Mouse (Mus musculus) liver, embryonic 11.5 days (tissue): ENCODE measurements around the gene Prr29. TPM values are rescaled to one million over a fixed set of nuclear protein-coding genes. Genes with fewer than 3 reads are reported as not detected.

Experiments
- ATAC-seq: fragments of 200-750 bp; cut with Nextera tagmentation; replicated peaks from 2 replicates; pipeline ENCODE4 v1.8.0; 2017; ENCODE audit warnings: moderate number of reproducible peaks, mild to moderate bottlenecking, moderate TSS enrichment, moderate library complexity; ENCODE audit not compliant: low FRiP score
- DNase-seq: peaks from one replicate; pipeline ENCODE4 v3.0.0-alpha.2; 2017; ENCODE audit warnings: low spot score
- H3K27ac ChIP-seq: fragments of 300-500 bp; sonication (generic); 2 replicates; pipeline ENCODE4 v1.5.1; 2014; ENCODE audit warnings: mild to moderate bottlenecking, low read depth, low read length, control low read depth
- H3K27me3 ChIP-seq: fragments of 300-500 bp; sonication (generic); replicated peaks from 2 replicates; pipeline ENCODE4 v1.6.1; 2014; ENCODE audit warnings: low read length, mixed read lengths; ENCODE audit not compliant: control insufficient read depth, insufficient read depth
- H3K36me3 ChIP-seq: fragments of 300-500 bp; sonication (generic); 2 replicates; pipeline ENCODE4 v1.6.1; 2014; ENCODE audit warnings: mild to moderate bottlenecking, low read length, moderate library complexity, mixed read lengths; ENCODE audit not compliant: control insufficient read depth, insufficient read depth
- H3K4me1 ChIP-seq: fragments of 300-500 bp; sonication (generic); replicated peaks from 2 replicates; pipeline ENCODE4 v1.6.1; 2014; ENCODE audit warnings: low read length, mixed read lengths; ENCODE audit not compliant: control insufficient read depth, insufficient read depth
- H3K4me2 ChIP-seq: fragments of 300-500 bp; sonication (generic); 2 replicates; pipeline ENCODE4 v1.6.1; 2014; ENCODE audit warnings: mild to moderate bottlenecking, control low read depth, moderate library complexity
- H3K4me3 ChIP-seq: fragments of 300-500 bp; sonication (generic); 2 replicates; pipeline ENCODE4 v1.5.1; 2014; ENCODE audit warnings: low read depth, low read length, control low read depth
- H3K9ac ChIP-seq: fragments of 300-500 bp; sonication (generic); 2 replicates; pipeline ENCODE4 v1.6.1; 2014; ENCODE audit warnings: low read depth, low read length, control low read depth
- H3K9me3 ChIP-seq: fragments of 300-500 bp; sonication (generic); 2 replicates; pipeline ENCODE4 v1.6.1; 2016; ENCODE audit warnings: low read length, inconsistent platforms, mixed read lengths; ENCODE audit not compliant: control insufficient read depth
- WGBS: fragments of 180-500 bp; shearing (Covaris S2); extraction: QIAGEN DNeasy Blood & Tissue Kit; methylation state at CpG from one replicate; pipeline ENCODE4 v1.1.7; 2014; 5-methylcytosine and 5-hydroxymethylcytosine counted together
- polyA plus RNA-seq: library from polyadenylated mRNA; unstranded; fragments of >200 nt; fragmentation: Nextera tagmentation; extraction: Ambion mirVana; gene quantifications from 2 replicates; pipeline ENCODE4 v1.2.1, GENCODE M21; 2014

Prr29 gene
- polyA plus RNA-seq, 1 experiment from 2014 or later: not detected

DNA sequence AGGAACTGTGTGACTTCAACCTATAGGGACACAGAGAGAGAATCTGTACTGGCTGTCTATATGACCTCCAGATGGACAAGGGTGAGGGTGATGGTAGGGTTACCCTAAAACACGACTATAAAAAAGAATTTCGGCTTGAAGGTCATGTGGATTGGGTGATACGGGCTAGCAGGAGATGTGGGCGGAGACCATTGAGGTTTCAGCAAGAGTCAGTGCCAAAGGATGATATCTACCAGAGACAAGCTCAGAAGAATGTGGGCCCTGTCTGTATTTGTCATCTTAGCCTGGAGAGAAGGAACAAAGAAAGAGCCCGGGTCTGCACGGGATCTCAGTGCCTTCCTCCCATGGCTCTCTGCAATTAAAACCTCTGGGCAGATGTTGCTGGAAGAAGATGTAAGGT is 15.5 kb upstream of the Prr29 start:
- ATAC-seq (no peak), DNase-seq (no peak)
- Histone ChIP-seq H3K9me3 (no peaks in the 10 kb centered on the region), H3K4me3 (no peak overlapping the region), H3K4me1 (no peaks in the 10 kb centered on the region), H3K4me2 (no peak overlapping the region), H3K36me3 (no peaks in the 10 kb centered on the region), H3K9ac (no peak overlapping the region), H3K27me3 (no peaks in the 10 kb centered on the region), H3K27ac (no peak overlapping the region)
- 74% methylated on average over 6 of the region's 6 CpGs for WGBS

DNA sequence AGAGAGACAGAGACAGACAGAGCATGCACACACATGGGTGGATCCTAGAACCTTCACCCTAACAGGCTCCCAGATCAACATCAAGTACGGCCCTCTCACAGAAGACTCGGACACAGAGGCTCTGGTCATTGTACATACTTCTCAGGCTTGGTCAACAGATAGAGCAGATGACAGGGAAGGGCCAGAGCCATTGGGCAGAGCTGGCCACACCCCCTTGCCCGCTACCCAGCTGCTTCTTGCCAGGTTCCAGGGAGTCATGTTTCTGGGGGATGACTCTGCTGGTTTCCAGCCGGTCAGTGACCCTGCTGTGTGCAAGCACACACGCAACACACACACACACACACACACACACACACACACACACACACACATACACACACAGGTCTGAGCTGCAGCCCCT is 14.4 kb upstream of the Prr29 start:
- WGBS: 58% methylated on average over 5 of the region's 5 CpGs
- no peaks in the 10 kb centered on the region for H3K9me3 ChIP-seq
- ATAC-seq: no peak
- H3K9ac ChIP-seq: no peak overlapping the region
- no peaks in the 10 kb centered on the region for H3K27me3 ChIP-seq
- no peaks in the 10 kb centered on the region for H3K36me3 ChIP-seq
- H3K4me1 ChIP-seq: no peaks in the 10 kb centered on the region
- H3K4me3 ChIP-seq: no peak overlapping the region
- no peak overlapping the region for H3K27ac ChIP-seq
- DNase-seq: no peak
- H3K4me2 ChIP-seq: no peak overlapping the region

DNA sequence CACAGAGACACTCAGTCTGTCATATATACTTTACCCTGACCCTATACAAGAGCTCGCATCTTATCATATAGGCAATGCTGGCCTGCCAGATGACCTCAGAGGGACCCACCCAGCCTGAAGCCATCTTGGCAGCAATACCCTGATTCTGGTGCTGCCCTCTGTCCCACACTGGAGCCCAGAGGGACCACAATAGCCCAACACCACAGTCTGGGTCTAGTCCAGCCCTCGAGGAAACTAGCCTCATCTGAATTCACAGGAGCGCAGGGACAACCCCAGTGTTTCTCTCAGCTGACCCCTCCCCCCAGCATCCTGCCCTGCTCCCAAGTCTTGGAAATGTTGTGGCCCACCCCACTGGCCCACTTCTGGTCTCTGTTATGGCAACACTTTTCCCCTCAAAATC is 14.0 kb upstream of the Prr29 start:
- Histone ChIP-seq H3K9ac (no peak overlapping the region), H3K4me2 (no peak overlapping the region), H3K36me3 (no peaks in the 10 kb centered on the region), H3K9me3 (no peaks in the 10 kb centered on the region), H3K27me3 (no peaks in the 10 kb centered on the region), H3K4me1 (no peaks in the 10 kb centered on the region), H3K4me3 (no peak overlapping the region), H3K27ac (no peak overlapping the region)
- no peak for DNase-seq
- 49% methylated on average over 3 of the region's 3 CpGs for WGBS
- ATAC-seq: no peak

- H3K36me3 ChIP-seq: no peaks in the 10 kb centered on the region
- DNase-seq (no peak), ATAC-seq (no peak)
- no peaks in the 10 kb centered on the region for H3K9me3 ChIP-seq
- no peak overlapping the region for H3K4me2 ChIP-seq
- no peaks in the 10 kb centered on the region for H3K4me1 ChIP-seq
- H3K4me3 ChIP-seq: no peak overlapping the region
- 79% methylated on average over 4 of the region's 4 CpGs for WGBS
- H3K9ac ChIP-seq: no peak overlapping the region
- H3K27ac ChIP-seq: no peak overlapping the region
- no peaks in the 10 kb centered on the region for H3K27me3 ChIP-seq
Measured at GRCm38 (mm10) chr11:106351941-106352340, 13.3 kb upstream of the Prr29 start.

GRCm38 (mm10) chr11:106353188-106353587 is 12.1 kb upstream of the Prr29 start, which contains the start of gene Scn4a:
Scn4a (minus strand) TSS chr11:106353288.
- Histone ChIP-seq H3K4me2 (no peak within 1 kb of the TSS), H3K27me3 (no peaks in the 10 kb centered on the region), H3K9me3 (no peaks in the 10 kb centered on the region), H3K27ac (no peak within 1 kb of the TSS), H3K36me3 (no peaks in the 10 kb centered on the region), H3K4me1 (no peaks in the 10 kb centered on the region), H3K9ac (no peak within 1 kb of the TSS), H3K4me3 (no peak within 1 kb of the TSS)
- no peak for DNase-seq
- no peak for ATAC-seq
- 85% methylated on average over 12 of the region's 12 CpGs for WGBS

GRCm38 (mm10) chr11:106354181-106354580 is 11.1 kb upstream of the Prr29 start:
- DNase-seq (no peak), ATAC-seq (no peak)
- Histone ChIP-seq H3K9ac (no peak overlapping the region), H3K4me2 (no peak overlapping the region), H3K4me1 (no peaks in the 10 kb centered on the region), H3K9me3 (no peaks in the 10 kb centered on the region), H3K27ac (no peak overlapping the region), H3K4me3 (no peak overlapping the region), H3K36me3 (no peaks in the 10 kb centered on the region), H3K27me3 (no peaks in the 10 kb centered on the region)
- 53% methylated on average over 1 of the region's 1 CpGs for WGBS

GRCm38 (mm10) chr11:106355382-106356128 is 9.7 kb upstream of the Prr29 start:
- no peak overlapping the region for H3K4me2 ChIP-seq
- H3K4me1 ChIP-seq: no peaks in the 10 kb centered on the region
- no peaks in the 10 kb centered on the region for H3K36me3 ChIP-seq
- no peak for DNase-seq
- H3K27me3 ChIP-seq: no peaks in the 10 kb centered on the region
- H3K27ac ChIP-seq: no peak overlapping the region
- ATAC-seq: no peak
- H3K9ac ChIP-seq: no peak overlapping the region
- H3K9me3 ChIP-seq: no peaks in the 10 kb centered on the region
- WGBS: 32% methylated on average over 19 of the region's 19 CpGs
- no peak overlapping the region for H3K4me3 ChIP-seq

GRCm38 (mm10) chr11:106359350-106359749 is 5.9 kb upstream of the Prr29 start:
- H3K27ac ChIP-seq: no peak overlapping the region
- H3K9me3 ChIP-seq: no peaks in the 10 kb centered on the region
- ATAC-seq (no peak), DNase-seq (no peak)
- H3K36me3 ChIP-seq: no peaks in the 10 kb centered on the region
- no peak overlapping the region for H3K4me3 ChIP-seq
- no peaks in the 10 kb centered on the region for H3K27me3 ChIP-seq
- H3K4me1 ChIP-seq: no peaks in the 10 kb centered on the region
- H3K9ac ChIP-seq: no peak overlapping the region
- H3K4me2 ChIP-seq: no peak overlapping the region
- WGBS: 19% methylated on average over 5 of the region's 5 CpGs

DNA sequence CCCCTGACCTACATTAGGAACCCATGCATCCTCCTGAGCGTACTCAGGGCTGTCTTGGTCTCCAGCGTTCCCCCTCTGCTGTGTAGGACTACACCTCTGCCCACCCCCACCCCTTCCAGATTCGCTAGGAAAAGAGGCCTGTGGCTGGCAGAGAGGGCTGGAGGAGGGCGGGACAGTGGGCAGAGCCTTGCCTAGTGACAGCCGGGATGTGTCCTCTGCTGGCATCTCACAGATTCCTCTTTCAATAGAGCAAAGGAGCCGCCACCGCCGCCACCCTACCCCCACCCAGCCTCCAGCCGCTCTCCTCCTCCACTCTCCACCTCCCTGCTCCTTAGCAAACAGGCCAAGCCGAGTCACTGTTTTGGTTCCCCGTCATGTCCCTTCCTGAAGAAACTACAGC is 560 bp upstream of the Prr29 start:
- Histone ChIP-seq H3K4me2 (no peak overlapping the region), H3K9ac (no peak overlapping the region), H3K4me3 (no peak overlapping the region), H3K36me3 (no peaks in the 10 kb centered on the region), H3K27me3 (no peaks in the 10 kb centered on the region), H3K27ac (no peak overlapping the region), H3K9me3 (no peaks in the 10 kb centered on the region), H3K4me1 (0 out of 2 replicates have a peak, but pooled peaks cover 8% of the 10 kb centered on the region)
- no peak for DNase-seq
- no peak for ATAC-seq
- 13% methylated on average over 11 of the region's 11 CpGs for whole genome bisulfite sequencing
